Mouse (Mus musculus): ENCODE results near the gene Runx2.

The Runx2 gene

GRCm38 (mm10) chr17:44662080-44662706 lies 152.4 kb downstream of the Runx2 start:
- DNase-seq (ENCODE audit: low read depth, low spot score), result no peak

GRCm38 (mm10) chr17:44660121-44660806 lies 154.3 kb downstream of the Runx2 start:
- DNase-seq (ENCODE audit: low read depth, low spot score), result no peak

GRCm38 (mm10) chr17:44654503-44654902 lies 160.1 kb downstream of the Runx2 start:
- DNase-seq (ENCODE audit: low read depth, low spot score), result no peak

- DNase-seq (ENCODE audit: low read depth, low spot score), result no peak
Observed at GRCm38 (mm10) chr17:44653081-44653480, 161.5 kb downstream of the Runx2 start.

- DNase-seq (ENCODE audit: low read depth, low spot score), result no peak
Observed at GRCm38 (mm10) chr17:44652054-44652453, 162.5 kb downstream of the Runx2 start.

GRCm38 (mm10) chr17:44651613-44652012 lies 163.0 kb downstream of the Runx2 start:
- DNase-seq (ENCODE audit: low read depth, low spot score), result no peak

- no peak for DNase-seq (ENCODE audit: low read depth, low spot score)
Observed at GRCm38 (mm10) chr17:44650431-44650830, 164.2 kb downstream of the Runx2 start.

GRCm38 (mm10) chr17:44649056-44649455 lies 165.5 kb downstream of the Runx2 start:
- no peak for DNase-seq (ENCODE audit: low read depth, low spot score)

- no peak for DNase-seq (ENCODE audit: low read depth, low spot score)
Observed at GRCm38 (mm10) chr17:44647916-44648315, 166.7 kb downstream of the Runx2 start.

- no peak for DNase-seq (ENCODE audit: low read depth, low spot score)
Observed at GRCm38 (mm10) chr17:44645146-44645545, 169.5 kb downstream of the Runx2 start.

- no peak for DNase-seq (ENCODE audit: low read depth, low spot score)
Observed at GRCm38 (mm10) chr17:44643260-44643659, 171.3 kb downstream of the Runx2 start.

- DNase-seq (ENCODE audit: low read depth, low spot score), result no peak
Observed at GRCm38 (mm10) chr17:44642126-44642525, 172.5 kb downstream of the Runx2 start.

GRCm38 (mm10) chr17:44640910-44641309 lies 173.7 kb downstream of the Runx2 start:
- DNase-seq (ENCODE audit: low read depth, low spot score), result no peak

GRCm38 (mm10) chr17:44639446-44639845 lies 175.2 kb downstream of the Runx2 start:
- DNase-seq (ENCODE audit: low read depth, low spot score), result no peak

- no peak for DNase-seq (ENCODE audit: low read depth, low spot score)
Observed at GRCm38 (mm10) chr17:44637181-44637880, 177.3 kb downstream of the Runx2 start.

GRCm38 (mm10) chr17:44634486-44634885 lies 180.1 kb downstream of the Runx2 start:
- DNase-seq (ENCODE audit: low read depth, low spot score), result no peak

GRCm38 (mm10) chr17:44633607-44634415 lies 180.8 kb downstream of the Runx2 start:
- DNase-seq (ENCODE audit: low read depth, low spot score), result no peak

GRCm38 (mm10) chr17:44632941-44633340 lies 181.7 kb downstream of the Runx2 start:
- DNase-seq (ENCODE audit: low read depth, low spot score), result no peak

GRCm38 (mm10) chr17:44632292-44632691 lies 182.3 kb downstream of the Runx2 start:
- DNase-seq (ENCODE audit: low read depth, low spot score), result no peak

GRCm38 (mm10) chr17:44631577-44631976 lies 183.0 kb downstream of the Runx2 start:
- DNase-seq (ENCODE audit: low read depth, low spot score), result no peak

GRCm38 (mm10) chr17:44627317-44627716 lies 187.3 kb downstream of the Runx2 start:
- DNase-seq (ENCODE audit: low read depth, low spot score), result no peak

GRCm38 (mm10) chr17:44623707-44624106 lies 190.9 kb downstream of the Runx2 start:
- DNase-seq (ENCODE audit: low read depth, low spot score), result no peak
